Mouse (Mus musculus) lung, adult 2 months (tissue): ENCODE measurements at regions not wholly inside any gene's neighbourhood (a gene's known extent, or its start where the extent isn't known, plus 50 kb on each side); places are given as distances from the start of the nearest gene placed in this dataset.

ENCODE experiments used
- CTCF ChIP-seq: fragments of 200-500 bp; IDR thresholded peaks from 2 replicates; pipeline ENCODE4 v1.5.1; 2011; ENCODE audit warnings: mild to moderate bottlenecking, low read length, control low read depth; ENCODE audit not compliant: insufficient read depth
- POLR2A ChIP-seq: fragments of 200-500 bp; IDR thresholded peaks from 2 replicates; pipeline ENCODE4 v1.6.1; 2011; ENCODE audit warnings: low read depth, mild to moderate bottlenecking, control low read depth, low read length, borderline replicate concordance; ENCODE audit errors: extremely low read depth

- TF ChIP-seq POLR2A = no peak
- no peak for TF ChIP-seq CTCF
These were observed 79.7 kb downstream of the Tmem30b start for GRCm38 (mm10) chr12:73466484-73466883.
